Mouse (Mus musculus) ES-E14 (cell line): Measurements from ENCODE around the gene Cers6.

Experiments used
- HCFC1 ChIP-seq: IDR thresholded peaks from 2 replicates; pipeline ENCODE4 v1.6.1; 2012; ENCODE audit warnings: low read length, inconsistent platforms, borderline replicate concordance; ENCODE audit not compliant: insufficient read depth
- MAFK ChIP-seq: IDR thresholded peaks from 2 replicates; pipeline ENCODE4 v1.6.1; 2014; ENCODE audit warnings: mild to moderate bottlenecking, low read depth, low read length, inconsistent platforms; ENCODE audit not compliant: insufficient read depth
- ZC3H11A ChIP-seq: IDR thresholded peaks from 2 replicates; pipeline ENCODE4 v1.6.1; 2012; ENCODE audit warnings: low read depth, mild to moderate bottlenecking, inconsistent platforms, low read length, borderline replicate concordance
- ZNF384 ChIP-seq: IDR thresholded peaks from 2 replicates; pipeline ENCODE4 v1.6.1; 2012; ENCODE audit warnings: low read depth, low read length, inconsistent platforms

DNA sequence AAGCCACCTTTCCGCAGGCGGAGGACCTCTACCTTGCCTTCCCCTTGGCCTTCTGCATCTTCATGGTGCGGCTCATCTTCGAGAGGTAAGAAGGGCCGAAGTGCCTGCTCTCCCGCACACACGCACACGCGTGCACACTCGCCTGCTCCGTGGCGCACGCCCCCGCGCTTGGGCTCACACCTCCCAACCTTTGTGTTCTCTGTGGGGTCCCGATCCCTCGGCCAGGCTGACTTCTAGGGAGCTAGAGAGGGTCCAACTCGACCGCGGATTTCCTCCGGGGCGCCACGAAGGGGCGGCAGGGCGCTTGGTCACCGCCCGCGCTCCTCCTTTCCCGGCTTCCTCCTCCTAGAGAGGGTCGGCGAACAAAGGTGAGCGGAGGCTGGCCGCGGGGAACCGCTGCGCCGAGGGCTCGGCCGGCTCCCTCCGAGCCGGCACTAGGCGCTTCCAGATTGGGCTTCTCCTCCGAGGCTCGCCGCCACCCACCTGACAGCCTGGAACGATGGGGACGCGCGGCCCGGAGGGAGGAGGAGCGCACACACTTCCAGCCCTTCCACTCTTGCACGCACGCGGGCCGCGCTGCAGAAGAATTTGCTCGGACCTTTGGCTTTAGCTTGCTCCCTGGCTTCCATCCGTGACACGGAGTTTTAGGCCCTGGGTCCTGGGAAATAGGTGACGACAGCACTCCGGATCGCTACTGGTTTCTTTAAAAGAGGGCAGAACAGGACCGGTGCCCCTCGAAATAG is 651 bp downstream of the Cers6 start:
- TF ChIP-seq ZC3H11A (no peak), HCFC1 (no peak), MAFK (no peak), ZNF384 (no peak)
